Mouse (Mus musculus) bone marrow, adult 2 months (tissue): Measurements from ENCODE around the gene Ddx39.

Source experiments
- CTCF ChIP-seq: fragments of 200-500 bp; IDR thresholded peaks from 2 replicates; pipeline ENCODE4 v1.5.1; 2011; ENCODE audit warnings: low read length, control low read depth; ENCODE audit not compliant: control insufficient read depth, insufficient read depth
- POLR2A ChIP-seq: fragments of 200-500 bp; IDR thresholded peaks from 2 replicates; pipeline ENCODE4 v1.6.1; 2011; ENCODE audit warnings: low read depth, mild to moderate bottlenecking, control low read depth, low read length, borderline replicate concordance; ENCODE audit not compliant: control insufficient read depth

DNA sequence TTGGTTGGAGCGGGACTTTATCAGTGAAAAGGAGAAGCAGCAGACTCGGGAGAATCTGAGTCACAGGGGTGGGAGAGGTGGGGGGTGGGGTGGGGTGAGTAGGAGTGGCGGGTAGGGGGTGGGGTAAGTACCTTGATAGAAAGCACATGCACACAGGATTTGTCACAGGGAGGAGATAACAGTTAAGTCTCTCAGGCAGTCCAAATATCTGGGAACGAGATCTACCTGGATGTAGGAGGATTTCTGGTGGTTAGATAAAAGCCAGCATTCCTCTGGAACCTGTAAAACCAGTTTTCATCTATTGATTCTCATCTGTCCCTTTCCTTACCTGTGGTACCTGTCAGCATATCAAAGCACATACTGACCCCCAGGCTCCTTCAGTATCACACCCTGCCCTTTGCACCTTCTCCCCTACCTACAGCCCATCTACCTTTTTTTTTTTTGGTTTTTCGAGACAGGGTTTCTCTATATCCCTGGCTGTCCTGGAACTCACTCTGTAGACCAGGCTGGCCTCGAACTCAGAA, 42.2 kb downstream of the Ddx39 start:
- TF ChIP-seq CTCF, result no peak
- no peak for TF ChIP-seq POLR2A
